ENCODE assay signal across 7 mouse cellular contexts in genomic region chr5:127370503-127370902, GRCm38 (mm10).
DNase-seq lines count a peak whose midpoint lies in the region.

No protein-coding gene starts in this region.

- intact Hi-C loops in heart, postnatal 14 days (cut with DNase I) = no loop called here

- DNase-seq in brain, adult 2 months (ENCODE audit: low read depth, low spot score) = peak; percentile 63
- DNase-seq in embryo, embryonic 11 days = peak; percentile 85
- DNase-seq in heart, postnatal 14 days = peak; percentile 20 to 33
- DNase-seq in lung, postnatal 25 days (ENCODE audit: low spot score) = peak; percentile 46
- DNase-seq in thymus, postnatal 36 days = no peak
- DNase-seq in urinary bladder, adult 2 months (ENCODE audit: low spot score) = no peak
- no peak for DNase-seq in thymus, adult 18-20 months

Comparison
In these comparisons a context has a peak if more than half of its experiments do, and no peak if none do; other contexts are left out.
1. DNase-seq: peak in brain, adult 2 months (single experiment), embryo, embryonic 11 days (single experiment), heart, postnatal 14 days (2 of 2) and lung, postnatal 25 days (single experiment); none in thymus, postnatal 36 days (0 of 2), urinary bladder, adult 2 months (single experiment) and thymus, adult 18-20 months (0 of 2).